Mouse (Mus musculus): ENCODE measurements around the gene Rnf149. TPM values are rescaled to one million over a fixed set of nuclear protein-coding genes. Genes with fewer than 3 reads are reported as not detected.
"Not testable (repeated sequence)": the region's sequence is repeated elsewhere in the genome, so short reads cannot be mapped to it uniquely, and the experiment has no call there.

Rnf149 gene
- polyA plus RNA-seq, 1 experiment from 2014 or later: 26.2 TPM

DNA sequence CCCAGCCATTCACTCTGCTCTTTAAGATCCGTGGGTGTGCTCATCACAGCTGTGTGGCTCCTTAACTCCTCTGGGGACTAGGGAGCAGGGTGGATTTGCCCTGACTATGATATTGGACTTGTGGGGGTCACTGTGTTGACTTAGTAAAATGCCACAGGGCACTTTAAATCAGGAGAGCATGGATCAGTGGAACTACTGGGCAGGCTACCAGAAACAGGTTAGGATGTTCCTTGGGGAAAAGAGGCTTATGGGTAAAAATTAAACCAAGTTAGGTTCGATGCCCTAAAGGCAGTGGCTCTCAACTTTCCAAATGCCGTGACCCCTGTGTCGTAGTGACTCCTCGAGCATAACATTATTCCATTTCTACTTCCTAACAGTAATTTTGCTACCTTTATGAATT lies 35.3 kb upstream of the Rnf149 start:
- Histone ChIP-seq H3K27ac (replicated peaks; ENCODE audit: low read depth, low read length) (no peak overlapping the region), H3K9ac (ENCODE audit: low read length) (no peak overlapping the region), H3K4me1 (ENCODE audit: control insufficient read depth, insufficient read depth, low read length) (peaks cover 9% of the 10 kb centered on the region), H3K9me3 (ENCODE audit: control insufficient read depth, low read length) (no peaks in the 10 kb centered on the region), H3K4me2 (ENCODE audit: low read depth, severe bottlenecking) (no peak overlapping the region), H3K27me3 (ENCODE audit: control insufficient read depth, insufficient read depth, low read length) (no peaks in the 10 kb centered on the region), H3K36me3 (ENCODE audit: control insufficient read depth, insufficient read depth, low read length) (no peaks in the 10 kb centered on the region), H3K4me3 (ENCODE audit: low read depth, low read length) (no peak overlapping the region)
- no peak for ATAC-seq (ENCODE audit: insufficient number of reproducible peaks, low FRiP score, low TSS enrichment, low read depth)
- 80% methylated on average over 5 of the region's 5 CpGs for WGBS
- no peak for DNase-seq (ENCODE audit: low spot score)

DNA sequence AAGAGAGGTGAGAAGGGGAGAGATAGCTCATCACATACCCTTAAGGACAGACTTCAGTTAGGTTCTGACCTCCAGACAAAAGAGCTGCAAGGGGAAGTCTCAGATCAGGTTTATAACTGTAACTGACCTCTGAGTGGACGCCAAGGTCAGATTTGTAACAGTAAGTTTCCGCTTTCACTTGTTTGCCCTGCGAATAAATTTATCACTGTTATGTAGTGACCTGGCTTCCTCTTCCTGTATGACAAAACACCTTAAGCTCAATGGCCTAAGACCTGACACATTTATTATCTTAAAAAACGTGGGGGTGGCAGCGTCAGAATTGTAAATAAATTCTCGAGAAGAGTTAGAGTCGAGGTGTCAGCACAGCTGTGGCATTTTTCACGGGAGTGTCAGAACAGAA lies 31.3 kb upstream of the Rnf149 start:
- Histone ChIP-seq H3K4me1 (ENCODE audit: control insufficient read depth, insufficient read depth, low read length) (no peaks in the 10 kb centered on the region), H3K36me3 (ENCODE audit: control insufficient read depth, insufficient read depth, low read length) (no peaks in the 10 kb centered on the region), H3K4me2 (ENCODE audit: low read depth, severe bottlenecking) (no peak overlapping the region), H3K27ac (replicated peaks; ENCODE audit: low read depth, low read length) (no peak overlapping the region), H3K4me3 (ENCODE audit: low read depth, low read length) (no peak overlapping the region), H3K9ac (ENCODE audit: low read length) (no peak overlapping the region), H3K9me3 (ENCODE audit: control insufficient read depth, low read length) (no peaks in the 10 kb centered on the region), H3K27me3 (ENCODE audit: control insufficient read depth, insufficient read depth, low read length) (no peaks in the 10 kb centered on the region)
- no peak for ATAC-seq (ENCODE audit: insufficient number of reproducible peaks, low FRiP score, low TSS enrichment, low read depth)
- 36% methylated on average over 8 of the region's 8 CpGs for WGBS
- DNase-seq (ENCODE audit: low spot score): no peak

DNA sequence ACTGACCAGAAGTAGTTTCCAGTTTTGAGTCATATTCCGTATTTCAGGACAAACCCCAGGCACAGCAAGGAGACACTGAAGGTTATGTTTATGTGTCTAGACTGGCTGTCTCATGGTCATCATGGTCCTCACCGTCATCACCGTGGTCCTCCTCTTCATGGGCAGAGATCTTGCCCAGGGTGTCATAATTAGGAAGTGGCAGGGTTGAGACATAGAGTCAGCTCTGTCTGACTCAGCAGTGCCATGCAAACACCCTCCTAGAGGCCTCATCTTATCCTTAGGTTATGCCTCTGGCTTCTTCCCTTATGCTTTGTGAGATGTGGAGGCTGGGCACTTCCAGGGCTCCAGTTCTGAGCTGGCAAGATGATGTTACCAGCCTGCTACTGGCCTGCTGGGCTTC lies 25.3 kb upstream of the Rnf149 start:
- Histone ChIP-seq H3K27me3 (ENCODE audit: control insufficient read depth, insufficient read depth, low read length) (no peaks in the 10 kb centered on the region), H3K9me3 (ENCODE audit: control insufficient read depth, low read length) (no peaks in the 10 kb centered on the region; the same call in 1 of the 2 replicates), H3K4me2 (ENCODE audit: low read depth, severe bottlenecking) (no peak overlapping the region), H3K36me3 (ENCODE audit: control insufficient read depth, insufficient read depth, low read length) (no peaks in the 10 kb centered on the region), H3K27ac (replicated peaks; ENCODE audit: low read depth, low read length) (no peak overlapping the region), H3K4me3 (ENCODE audit: low read depth, low read length) (no peak overlapping the region), H3K9ac (ENCODE audit: low read length) (no peak overlapping the region), H3K4me1 (ENCODE audit: control insufficient read depth, insufficient read depth, low read length) (no peaks in the 10 kb centered on the region)
- no peak for ATAC-seq (ENCODE audit: insufficient number of reproducible peaks, low FRiP score, low TSS enrichment, low read depth)
- DNase-seq (ENCODE audit: low spot score): no peak
- WGBS: 95% methylated on average over 3 of the region's 3 CpGs

DNA sequence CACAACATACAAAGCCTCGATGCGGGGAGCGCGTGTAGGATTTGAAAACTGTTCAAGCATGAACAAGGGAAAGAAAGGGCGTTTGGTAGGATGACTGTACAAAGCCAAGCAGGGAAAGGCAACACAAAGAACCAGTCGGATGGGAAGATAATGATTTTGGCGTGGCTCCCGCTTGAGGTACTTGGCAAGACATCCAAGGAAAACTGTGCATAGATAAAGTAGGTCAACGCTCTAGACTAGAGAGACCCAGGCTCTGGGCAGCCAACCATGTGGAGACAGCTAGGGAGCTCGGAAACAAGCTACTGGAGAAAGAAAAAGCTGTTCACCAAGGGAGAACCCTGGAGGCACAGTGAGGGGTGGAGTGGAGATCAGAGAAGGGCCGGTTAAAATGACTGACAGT lies 21.5 kb upstream of the Rnf149 start:
- Histone ChIP-seq H3K4me2 (ENCODE audit: low read depth, severe bottlenecking) (no peak overlapping the region), H3K4me3 (ENCODE audit: low read depth, low read length) (no peak overlapping the region), H3K9ac (ENCODE audit: low read length) (no peak overlapping the region), H3K4me1 (ENCODE audit: control insufficient read depth, insufficient read depth, low read length) (no peaks in the 10 kb centered on the region), H3K27ac (replicated peaks; ENCODE audit: low read depth, low read length) (no peak overlapping the region), H3K27me3 (ENCODE audit: control insufficient read depth, insufficient read depth, low read length) (no peaks in the 10 kb centered on the region), H3K9me3 (ENCODE audit: control insufficient read depth, low read length) (no peaks in the 10 kb centered on the region; the same call in 1 of the 2 replicates), H3K36me3 (ENCODE audit: control insufficient read depth, insufficient read depth, low read length) (no peaks in the 10 kb centered on the region)
- no peak for ATAC-seq (ENCODE audit: insufficient number of reproducible peaks, low FRiP score, low TSS enrichment, low read depth)
- no peak for DNase-seq (ENCODE audit: low spot score)
- 93% methylated on average over 11 of the region's 11 CpGs for WGBS

DNA sequence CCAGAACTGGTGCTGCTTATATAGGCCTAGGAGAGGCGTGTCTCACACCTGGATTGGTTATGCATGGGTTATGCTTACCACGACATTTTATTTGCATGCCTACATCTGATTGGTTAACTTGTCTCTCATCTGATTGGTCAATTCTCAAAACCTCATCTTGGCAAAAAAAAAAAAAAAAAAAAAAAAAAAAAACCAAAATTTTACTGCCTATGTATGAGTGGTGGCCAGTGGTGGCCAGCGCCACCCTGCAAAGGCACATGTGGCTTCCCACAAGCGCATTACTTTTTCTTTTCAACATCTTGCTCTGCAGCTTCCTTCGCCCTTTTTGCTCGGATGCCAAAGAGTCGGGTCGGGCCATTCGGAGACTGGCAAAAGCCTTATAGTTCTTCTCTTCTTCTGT lies 19.9 kb upstream of the Rnf149 start:
- H3K4me3 ChIP-seq (ENCODE audit: low read depth, low read length); DNase-seq (ENCODE audit: low spot score); ATAC-seq (ENCODE audit: insufficient number of reproducible peaks, low FRiP score, low TSS enrichment, low read depth); H3K4me2 ChIP-seq (ENCODE audit: low read depth, severe bottlenecking); H3K9ac ChIP-seq (ENCODE audit: low read length); H3K36me3 ChIP-seq (ENCODE audit: control insufficient read depth, insufficient read depth, low read length); H3K27me3 ChIP-seq (ENCODE audit: control insufficient read depth, insufficient read depth, low read length); H3K4me1 ChIP-seq (ENCODE audit: control insufficient read depth, insufficient read depth, low read length); H3K9me3 ChIP-seq (ENCODE audit: control insufficient read depth, low read length); H3K27ac ChIP-seq (replicated peaks; ENCODE audit: low read depth, low read length): not testable (repeated sequence)
- WGBS: 93% methylated on average over 9 of the region's 9 CpGs

DNA sequence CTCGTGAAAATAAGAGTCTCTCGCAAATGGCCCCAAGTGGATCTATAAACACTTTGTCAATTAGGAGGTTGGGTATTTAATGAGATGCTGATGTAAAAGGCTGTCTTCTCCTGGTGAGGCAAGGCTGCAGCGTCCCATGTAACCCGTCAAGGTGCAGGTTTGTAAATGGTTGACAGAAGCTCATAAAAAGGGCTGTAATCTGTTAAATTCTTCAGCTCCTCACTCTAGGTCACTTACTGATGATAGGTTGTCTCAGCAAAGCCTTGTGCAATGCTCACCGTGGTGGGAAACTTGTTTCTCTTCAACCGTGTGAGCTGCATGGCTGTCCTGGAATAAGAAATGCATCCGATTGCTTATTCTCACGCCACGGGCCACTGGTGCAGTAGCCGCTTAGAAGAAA lies 16.6 kb upstream of the Rnf149 start:
- H3K36me3 ChIP-seq (ENCODE audit: control insufficient read depth, insufficient read depth, low read length): no peaks in the 10 kb centered on the region
- H3K4me1 ChIP-seq (ENCODE audit: control insufficient read depth, insufficient read depth, low read length): no peaks in the 10 kb centered on the region
- ATAC-seq (ENCODE audit: insufficient number of reproducible peaks, low FRiP score, low TSS enrichment, low read depth): no peak
- WGBS: 57% methylated on average over 10 of the region's 10 CpGs
- H3K9me3 ChIP-seq (ENCODE audit: control insufficient read depth, low read length): no peaks in the 10 kb centered on the region
- H3K9ac ChIP-seq (ENCODE audit: low read length): no peak overlapping the region
- no peaks in the 10 kb centered on the region for H3K27me3 ChIP-seq (ENCODE audit: control insufficient read depth, insufficient read depth, low read length)
- H3K27ac ChIP-seq (replicated peaks; ENCODE audit: low read depth, low read length): no peak overlapping the region
- no peak overlapping the region for H3K4me3 ChIP-seq (ENCODE audit: low read depth, low read length)
- no peak overlapping the region for H3K4me2 ChIP-seq (ENCODE audit: low read depth, severe bottlenecking)
- no peak for DNase-seq (ENCODE audit: low spot score)

DNA sequence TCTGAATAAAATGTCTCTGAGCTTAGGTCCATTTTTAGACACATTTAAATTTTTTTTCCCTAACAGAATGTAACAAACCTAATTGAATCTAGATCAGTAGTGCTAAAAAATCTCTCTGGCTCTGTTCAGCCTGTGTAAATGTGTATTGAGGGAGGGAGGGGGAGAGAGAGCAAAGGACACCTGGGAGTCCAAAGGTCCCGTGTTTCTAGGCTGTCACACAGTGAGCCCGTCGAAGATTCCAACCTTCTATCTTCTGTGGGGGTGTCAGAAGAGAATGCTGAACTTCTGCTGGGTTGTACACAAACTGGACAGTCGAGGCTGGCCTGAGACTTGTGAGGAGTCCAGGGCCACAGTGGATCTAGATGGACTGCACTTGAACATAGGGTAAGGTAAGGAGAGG lies 14.9 kb upstream of the Rnf149 start:
- no peaks in the 10 kb centered on the region for H3K4me1 ChIP-seq (ENCODE audit: control insufficient read depth, insufficient read depth, low read length)

DNA sequence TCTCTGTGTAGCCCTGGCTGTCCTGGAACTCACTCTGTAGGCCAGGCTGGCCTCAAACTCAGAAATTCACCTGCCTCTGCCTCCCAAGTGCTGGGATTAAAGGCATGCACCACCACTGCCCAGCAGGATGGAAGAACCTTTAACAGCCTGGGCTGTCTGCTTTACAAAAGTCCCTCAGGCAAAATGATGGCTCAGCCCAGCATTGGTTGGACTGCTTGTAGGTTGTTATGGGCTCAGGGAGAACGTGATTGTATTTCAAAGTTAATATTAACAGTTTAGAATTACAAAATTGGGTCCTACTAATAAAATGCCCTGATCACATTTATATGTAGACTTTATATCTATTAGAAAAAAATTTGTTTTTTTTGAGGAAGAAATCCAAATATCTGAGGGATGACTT lies 14.4 kb upstream of the Rnf149 start:
- H3K9me3 ChIP-seq (ENCODE audit: control insufficient read depth, low read length); H3K4me2 ChIP-seq (ENCODE audit: low read depth, severe bottlenecking); H3K36me3 ChIP-seq (ENCODE audit: control insufficient read depth, insufficient read depth, low read length); H3K4me3 ChIP-seq (ENCODE audit: low read depth, low read length); H3K27me3 ChIP-seq (ENCODE audit: control insufficient read depth, insufficient read depth, low read length); H3K27ac ChIP-seq (replicated peaks; ENCODE audit: low read depth, low read length); H3K9ac ChIP-seq (ENCODE audit: low read length); DNase-seq (ENCODE audit: low spot score); ATAC-seq (ENCODE audit: insufficient number of reproducible peaks, low FRiP score, low TSS enrichment, low read depth); H3K4me1 ChIP-seq (ENCODE audit: control insufficient read depth, insufficient read depth, low read length): not testable (repeated sequence)
- WGBS: 62% methylated on average over 1 of the region's 1 CpGs

More for the DNA sequence above, 14.9 kb upstream of the Rnf149 start:
- WGBS: 73% methylated on average over 4 of the region's 4 CpGs
- H3K9me3 ChIP-seq (ENCODE audit: control insufficient read depth, low read length): no peaks in the 10 kb centered on the region
- no peaks in the 10 kb centered on the region for H3K27me3 ChIP-seq (ENCODE audit: control insufficient read depth, insufficient read depth, low read length)
- H3K4me3 ChIP-seq (ENCODE audit: low read depth, low read length): no peak overlapping the region
- H3K36me3 ChIP-seq (ENCODE audit: control insufficient read depth, insufficient read depth, low read length): no peaks in the 10 kb centered on the region
- no peak overlapping the region for H3K9ac ChIP-seq (ENCODE audit: low read length)
- H3K27ac ChIP-seq (replicated peaks; ENCODE audit: low read depth, low read length): no peak overlapping the region
- ATAC-seq (ENCODE audit: insufficient number of reproducible peaks, low FRiP score, low TSS enrichment, low read depth): no peak
- no peak overlapping the region for H3K4me2 ChIP-seq (ENCODE audit: low read depth, severe bottlenecking)
- DNase-seq (ENCODE audit: low spot score): no peak

DNA sequence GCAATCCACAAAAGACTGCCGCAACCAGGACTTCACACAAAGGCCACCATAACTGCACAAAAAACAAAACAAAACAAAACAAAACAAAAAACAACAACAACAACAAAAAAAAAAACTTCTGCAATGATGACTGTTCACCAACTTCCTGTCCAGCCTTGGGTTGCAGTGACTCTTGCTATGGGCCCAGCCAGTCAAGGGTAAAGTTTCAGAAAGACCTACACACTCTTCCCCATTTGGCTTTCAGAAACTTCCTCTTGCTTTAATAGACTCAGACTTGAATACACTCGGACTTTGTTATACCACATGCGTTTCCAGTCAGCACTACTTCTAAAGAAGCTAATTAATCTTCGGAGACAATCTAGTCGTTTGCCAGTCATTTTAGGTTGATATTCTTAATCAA lies 13.0 kb upstream of the Rnf149 start:
- Histone ChIP-seq H3K4me1 (ENCODE audit: control insufficient read depth, insufficient read depth, low read length) (no peaks in the 10 kb centered on the region), H3K9me3 (ENCODE audit: control insufficient read depth, low read length) (no peaks in the 10 kb centered on the region), H3K9ac (ENCODE audit: low read length) (no peak overlapping the region), H3K4me3 (ENCODE audit: low read depth, low read length) (no peak overlapping the region), H3K4me2 (ENCODE audit: low read depth, severe bottlenecking) (no peak overlapping the region), H3K27ac (replicated peaks; ENCODE audit: low read depth, low read length) (no peak overlapping the region), H3K27me3 (ENCODE audit: control insufficient read depth, insufficient read depth, low read length) (no peaks in the 10 kb centered on the region), H3K36me3 (ENCODE audit: control insufficient read depth, insufficient read depth, low read length) (no peaks in the 10 kb centered on the region)
- ATAC-seq (ENCODE audit: insufficient number of reproducible peaks, low FRiP score, low TSS enrichment, low read depth) (no peak), DNase-seq (ENCODE audit: low spot score) (no peak)
- 78% methylated on average over 5 of the region's 5 CpGs for WGBS
